Comparison of ENCODE assay signal across 23 mouse cellular contexts in genomic region chr4:136121158-136121557, GRCm38 (mm10).
"Had no signal": no experiment of that assay in that cellular context is flagged by ENCODE, and none has a peak within 500 bp of the region (broad histone marks: within the 10 kb centered on the region; RNA-seq: fewer than 3 reads in every experiment).

No protein-coding gene starts in this region.

- H3K36me3 ChIP-seq: heart, embryonic 13.5 days; heart, embryonic 15.5 days; hindbrain, embryonic 13.5 days; hindbrain, embryonic 15.5 days; limb, embryonic 13.5 days; limb, embryonic 15.5 days had no signal

- H3K27ac ChIP-seq: heart, adult 2 months; heart, embryonic 13.5 days; heart, embryonic 15.5 days; hindbrain, embryonic 13.5 days; hindbrain, embryonic 15.5 days; hindbrain, postnatal 0 days; limb, embryonic 13.5 days; limb, embryonic 15.5 days had no signal

- H3K4me1 ChIP-seq: hindbrain, embryonic 13.5 days; hindbrain, embryonic 15.5 days had no signal

- H3K9me3 ChIP-seq: heart, embryonic 13.5 days; heart, embryonic 15.5 days; hindbrain, embryonic 13.5 days; hindbrain, embryonic 15.5 days; limb, embryonic 13.5 days; limb, embryonic 15.5 days had no signal

- ATAC-seq: forebrain, postnatal 0 days; hindbrain, postnatal 0 days; intestine, embryonic 16.5 days had no signal

- H3K4me3 ChIP-seq: heart, adult 2 months; heart, embryonic 13.5 days; heart, embryonic 15.5 days; hindbrain, embryonic 13.5 days; hindbrain, embryonic 15.5 days; limb, embryonic 13.5 days; limb, embryonic 15.5 days had no signal

- H3K4me2 ChIP-seq: heart, embryonic 11.5 days; heart, embryonic 13.5 days; heart, embryonic 15.5 days; hindbrain, embryonic 13.5 days; hindbrain, embryonic 15.5 days; limb, embryonic 13.5 days; limb, embryonic 15.5 days had no signal

- H3K27me3 ChIP-seq: heart, embryonic 13.5 days; heart, embryonic 15.5 days; hindbrain, embryonic 13.5 days; hindbrain, embryonic 15.5 days; limb, embryonic 13.5 days; limb, embryonic 15.5 days had no signal

- DNase-seq: forebrain, postnatal 0 days; gastrocnemius, postnatal 14 days; gastrocnemius, postnatal 36 days; heart, adult 11 months; heart, adult 2 months; heart, postnatal 14 days; heart, postnatal 36 days; kidney, adult 11 months; kidney, adult 2 months; kidney, adult 9 months; kidney, postnatal 14 days; kidney, postnatal 36 days; layer of hippocampus, adult 9-11 months; layer of hippocampus, postnatal 36 days had no signal

- H3K9ac ChIP-seq: forebrain, postnatal 0 days; heart, embryonic 13.5 days; heart, embryonic 15.5 days; hindbrain, embryonic 13.5 days; hindbrain, embryonic 15.5 days; limb, embryonic 13.5 days; limb, embryonic 15.5 days had no signal
